Mouse (Mus musculus) intestine, embryonic 15.5 days (tissue): ENCODE data around the gene Emid1. TPM values are rescaled to one million over a fixed set of nuclear protein-coding genes. Genes with fewer than 3 reads are reported as not detected.

Experiments used
- ATAC-seq: fragments of 200-750 bp; cut with Nextera tagmentation; 2 replicates; pipeline ENCODE4 v1.8.0; 2017; ENCODE audit warnings: moderate TSS enrichment, moderate library complexity
- H3K27ac ChIP-seq: fragments of 300-500 bp; sonication (generic); 2 replicates; pipeline ENCODE4 v1.5.1; 2015; ENCODE audit warnings: mild to moderate bottlenecking, inconsistent platforms
- H3K27me3 ChIP-seq: fragments of 300-500 bp; sonication (generic); replicated peaks from 2 replicates; pipeline ENCODE4 v1.6.1; 2015; ENCODE audit warnings: inconsistent platforms
- H3K36me3 ChIP-seq: fragments of 300-500 bp; sonication (generic); 2 replicates; pipeline ENCODE4 v1.6.1; 2015; ENCODE audit warnings: inconsistent platforms
- H3K4me1 ChIP-seq: fragments of 300-500 bp; sonication (generic); replicated peaks from 2 replicates; pipeline ENCODE4 v1.6.1; 2015; ENCODE audit warnings: inconsistent platforms
- H3K4me2 ChIP-seq: fragments of 300-500 bp; sonication (generic); replicated peaks from 2 replicates; pipeline ENCODE4 v1.6.1; 2015; ENCODE audit warnings: mild to moderate bottlenecking, inconsistent platforms
- H3K4me3 ChIP-seq: fragments of 300-500 bp; sonication (generic); replicated peaks from 2 replicates; pipeline ENCODE4 v1.5.1; 2015; ENCODE audit warnings: inconsistent platforms
- H3K9ac ChIP-seq: fragments of 300-500 bp; sonication (generic); 2 replicates; pipeline ENCODE4 v1.6.1; 2015; ENCODE audit warnings: inconsistent platforms
- H3K9me3 ChIP-seq: fragments of 300-500 bp; sonication (generic); 2 replicates; pipeline ENCODE4 v1.6.1; 2016; ENCODE audit warnings: inconsistent platforms
- WGBS: fragments of 180-500 bp; shearing (Covaris S2); methylation state at CpG from one replicate; pipeline ENCODE4 v1.1.7; 2015; 5-methylcytosine and 5-hydroxymethylcytosine counted together
- polyA plus RNA-seq: library from polyadenylated mRNA; unstranded; fragments of >200 nt; fragmentation: Nextera tagmentation; extraction: Ambion mirVana; gene quantifications from 2 replicates; pipeline ENCODE4 v1.2.1, GENCODE M21; 2015

The Emid1 gene
- polyA plus RNA-seq, 1 experiment from 2014 or later, result 94.4 TPM

DNA sequence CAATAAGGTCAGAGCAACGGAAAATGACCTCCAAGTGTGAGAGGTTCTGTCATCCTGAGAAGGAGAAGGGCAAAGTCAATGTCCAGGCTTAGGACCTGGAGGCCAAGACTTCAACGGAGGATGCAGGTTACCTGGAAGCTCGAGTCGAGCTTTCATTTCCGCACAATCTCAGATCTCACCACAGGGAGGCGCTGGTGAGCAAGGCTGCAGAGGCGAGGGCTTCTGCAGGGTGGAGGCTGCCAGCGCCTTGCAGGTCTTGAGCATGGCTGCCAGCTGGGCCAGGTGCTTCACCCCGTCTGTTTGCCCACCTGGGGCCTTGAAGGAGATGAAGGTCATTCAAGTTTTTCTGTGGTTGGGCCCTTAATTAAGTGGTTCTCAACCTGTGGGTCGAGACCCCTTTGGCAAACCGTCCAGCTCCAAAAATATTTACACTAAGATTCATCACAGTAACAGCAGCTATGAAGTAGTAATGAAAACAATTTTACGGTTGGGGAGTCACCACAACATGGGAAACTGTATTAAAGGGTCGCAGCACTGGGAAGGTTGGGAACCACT is 29.9 kb upstream of the Emid1 start:
- Histone ChIP-seq H3K4me2 (no peak overlapping the region), H3K27me3 (no peaks in the 10 kb centered on the region), H3K4me1 (peaks cover 13% of the 10 kb centered on the region), H3K36me3 (no peaks in the 10 kb centered on the region), H3K27ac (no peak overlapping the region), H3K9ac (no peak overlapping the region), H3K4me3 (no peak overlapping the region), H3K9me3 (no peaks in the 10 kb centered on the region)
- peak; percentile 62 for ATAC-seq
- 16% methylated on average over 13 of the region's 13 CpGs for WGBS

DNA sequence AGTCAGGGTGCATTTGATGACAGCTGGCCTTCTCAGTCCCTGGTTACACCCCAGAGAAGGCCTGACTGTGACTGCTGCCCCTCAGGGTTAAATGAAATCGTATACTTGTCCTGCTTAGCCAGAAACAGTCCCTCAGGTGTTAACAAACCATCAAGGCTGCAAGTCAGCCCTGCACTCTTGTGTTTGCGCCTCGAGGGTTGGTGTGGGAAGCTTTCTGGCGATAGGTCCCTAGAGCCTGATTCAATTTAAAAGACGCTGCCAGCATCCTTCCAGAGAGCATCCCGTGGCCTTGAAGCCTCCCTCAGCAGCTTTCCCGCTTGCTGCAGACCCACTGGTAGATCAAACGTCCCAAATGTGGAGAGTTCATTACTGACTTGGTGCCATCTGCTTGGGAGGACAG is 27.3 kb upstream of the Emid1 start:
- Histone ChIP-seq H3K9me3 (no peaks in the 10 kb centered on the region), H3K36me3 (no peaks in the 10 kb centered on the region), H3K27me3 (no peaks in the 10 kb centered on the region), H3K4me2 (no peak overlapping the region), H3K27ac (no peak overlapping the region), H3K9ac (no peak overlapping the region), H3K4me1 (peaks cover 8% of the 10 kb centered on the region), H3K4me3 (no peak overlapping the region)
- ATAC-seq, result no peak
- WGBS, result 46% methylated on average over 8 of the region's 8 CpGs

DNA sequence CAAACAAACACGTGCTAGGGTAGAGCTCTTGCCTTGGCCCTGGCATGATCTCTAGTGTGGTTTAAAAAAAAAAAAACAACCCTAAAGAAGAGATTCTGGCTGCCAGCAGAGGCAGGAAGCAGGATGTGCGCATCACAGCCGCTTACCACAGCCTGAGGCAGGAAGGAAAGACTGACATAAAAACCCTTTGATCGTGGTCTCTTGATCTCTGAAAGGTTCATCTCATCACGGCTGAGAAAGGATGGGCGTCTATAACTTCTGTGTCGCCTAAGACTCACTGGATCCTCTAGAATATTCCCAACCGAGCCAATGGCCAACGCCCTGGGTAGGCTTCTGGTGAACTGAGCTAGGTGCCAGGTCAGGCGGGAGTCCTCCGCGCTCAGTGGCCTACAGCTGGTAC is 25.1 kb upstream of the Emid1 start:
- no peak overlapping the region for H3K4me3 ChIP-seq
- no peaks in the 10 kb centered on the region for H3K36me3 ChIP-seq
- peaks cover 5% of the 10 kb centered on the region; the same call in 1 of the 2 replicates for H3K4me1 ChIP-seq
- no peak for ATAC-seq
- no peak overlapping the region for H3K27ac ChIP-seq
- WGBS, result 74% methylated on average over 12 of the region's 12 CpGs
- H3K9me3 ChIP-seq, result no peaks in the 10 kb centered on the region
- H3K27me3 ChIP-seq, result no peaks in the 10 kb centered on the region
- H3K4me2 ChIP-seq, result no peak overlapping the region
- H3K9ac ChIP-seq, result no peak overlapping the region

DNA sequence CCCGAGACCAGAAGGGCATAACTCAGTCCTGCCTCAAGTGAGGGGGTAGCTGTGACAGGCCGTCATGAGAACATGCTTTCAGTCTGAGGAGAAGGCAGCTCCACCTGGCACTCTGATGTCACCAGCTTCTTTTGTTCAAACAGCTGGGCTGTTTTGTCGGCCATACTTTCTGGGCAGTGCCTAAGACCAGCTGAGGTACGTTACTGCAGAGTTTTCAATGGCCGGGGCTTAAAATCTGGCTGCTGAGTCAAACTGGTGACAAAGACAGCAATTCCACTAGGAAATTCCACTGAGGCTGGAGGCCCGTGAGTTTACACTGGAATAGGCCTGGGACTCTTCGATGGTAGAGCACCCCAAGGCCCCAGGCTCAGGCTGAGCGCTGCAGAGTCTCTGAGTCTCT is 24.6 kb upstream of the Emid1 start:
- H3K9me3 ChIP-seq, result no peaks in the 10 kb centered on the region
- no peak overlapping the region for H3K9ac ChIP-seq
- 68% methylated on average over 8 of the region's 8 CpGs for WGBS
- H3K4me1 ChIP-seq, result peaks cover 1% of the 10 kb centered on the region; the same call in 1 of the 2 replicates
- no peaks in the 10 kb centered on the region for H3K27me3 ChIP-seq
- H3K27ac ChIP-seq, result no peak overlapping the region
- H3K4me3 ChIP-seq, result no peak overlapping the region
- no peaks in the 10 kb centered on the region for H3K36me3 ChIP-seq
- H3K4me2 ChIP-seq, result no peak overlapping the region
- no peak for ATAC-seq

DNA sequence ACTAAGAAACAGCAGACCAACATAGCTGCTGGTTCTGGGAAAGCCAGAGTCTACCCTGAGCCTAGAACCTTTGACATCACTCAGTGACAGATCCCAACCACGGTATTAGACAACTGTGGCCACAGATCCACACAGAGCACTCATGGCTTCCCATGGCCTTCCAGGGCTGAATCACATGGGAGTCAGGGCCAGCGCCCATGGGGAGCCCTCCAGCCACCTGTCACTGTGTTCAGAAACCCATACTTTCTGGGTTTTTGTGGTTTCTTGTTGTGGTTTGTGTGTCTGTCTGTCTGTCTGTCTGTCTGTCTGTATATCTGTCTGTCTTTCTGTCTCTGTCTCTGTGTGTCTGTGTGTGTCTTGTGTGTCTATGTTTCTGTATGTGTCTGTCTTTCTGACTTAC is 23.8 kb upstream of the Emid1 start:
- Histone ChIP-seq H3K9me3 (no peaks in the 10 kb centered on the region), H3K27me3 (no peaks in the 10 kb centered on the region), H3K4me3 (no peak overlapping the region), H3K9ac (no peak overlapping the region), H3K4me2 (no peak overlapping the region), H3K36me3 (no peaks in the 10 kb centered on the region), H3K4me1 (peaks cover 3% of the 10 kb centered on the region; the same call in 1 of the 2 replicates), H3K27ac (no peak overlapping the region)
- ATAC-seq, result no peak
- WGBS, result 85% methylated on average over 2 of the region's 2 CpGs

DNA sequence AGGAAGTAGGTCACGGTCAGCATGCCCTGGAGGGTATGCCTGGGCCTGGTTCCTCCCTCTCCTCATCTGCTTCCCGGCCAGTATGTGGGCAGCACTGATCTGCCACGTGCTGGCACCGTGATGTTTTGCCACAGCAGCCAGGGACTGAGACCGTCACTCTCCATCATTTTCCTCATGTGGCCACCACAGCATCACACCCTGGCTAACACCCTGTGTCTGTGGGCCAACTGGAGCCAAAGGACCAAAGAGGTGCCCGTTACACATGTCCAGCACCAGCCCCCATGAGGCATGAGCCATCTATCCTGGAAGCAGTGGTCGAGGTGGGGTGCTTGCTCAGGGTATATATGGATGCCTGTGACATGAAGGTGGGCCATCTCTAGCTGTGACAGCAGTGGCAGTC is 23.1 kb upstream of the Emid1 start:
- Histone ChIP-seq H3K27me3 (no peaks in the 10 kb centered on the region), H3K4me3 (no peak overlapping the region), H3K9me3 (no peaks in the 10 kb centered on the region), H3K36me3 (no peaks in the 10 kb centered on the region), H3K27ac (no peak overlapping the region), H3K4me1 (peaks cover 5% of the 10 kb centered on the region; the same call in 1 of the 2 replicates), H3K4me2 (no peak overlapping the region), H3K9ac (no peak overlapping the region)
- WGBS, result 88% methylated on average over 7 of the region's 7 CpGs
- no peak for ATAC-seq

DNA sequence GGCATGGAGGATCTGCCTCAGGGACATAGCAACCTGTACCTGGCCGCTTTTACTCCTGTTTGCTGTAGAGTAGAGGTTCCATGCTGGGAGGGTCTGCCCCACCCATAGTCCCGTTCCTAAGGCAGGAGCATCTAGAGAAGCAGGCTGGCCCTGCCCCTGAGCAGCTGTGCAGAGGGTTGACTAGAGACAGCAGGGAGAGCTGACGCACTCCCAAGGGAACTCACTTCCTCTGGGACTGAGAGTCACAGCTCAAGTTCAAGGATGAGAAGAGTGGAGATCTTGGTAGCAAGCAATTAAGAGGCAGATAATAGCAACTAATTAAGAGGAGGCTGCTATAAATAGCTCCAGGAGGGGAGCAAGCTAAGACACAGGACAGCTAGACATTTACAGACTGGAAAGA is 20.8 kb upstream of the Emid1 start:
- no peaks in the 10 kb centered on the region for H3K36me3 ChIP-seq
- no peak overlapping the region for H3K4me3 ChIP-seq
- no peak overlapping the region for H3K9ac ChIP-seq
- 38% methylated on average over 3 of the region's 3 CpGs for WGBS
- ATAC-seq, result peak; percentile 51; the same call in 1 of the 2 replicates
- no peaks in the 10 kb centered on the region for H3K27me3 ChIP-seq
- H3K27ac ChIP-seq, result no peak overlapping the region
- H3K4me2 ChIP-seq, result no peak overlapping the region
- no peaks in the 10 kb centered on the region for H3K9me3 ChIP-seq
- H3K4me1 ChIP-seq, result peaks cover 5% of the 10 kb centered on the region; the same call in 1 of the 2 replicates

DNA sequence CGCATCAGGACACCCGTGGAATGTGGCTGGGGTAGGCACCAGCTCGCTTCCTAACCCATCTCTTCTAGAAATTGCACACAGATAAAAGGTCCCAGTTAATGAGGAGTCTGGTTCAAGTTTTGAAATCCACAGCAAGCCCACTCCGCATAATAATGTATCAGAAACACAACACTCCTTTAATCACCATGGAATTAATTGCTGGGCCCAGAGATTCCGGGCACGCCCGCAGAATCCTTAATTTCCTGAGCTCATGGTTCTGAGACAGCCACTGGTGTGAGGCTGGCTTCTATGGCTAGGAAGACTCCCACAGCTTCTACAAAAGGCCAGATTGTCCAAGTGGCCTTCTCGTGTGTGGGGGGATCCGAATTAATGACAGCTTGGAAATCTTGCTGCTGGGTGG is 15.3 kb upstream of the Emid1 start:
- Histone ChIP-seq H3K4me2 (no peak overlapping the region), H3K4me1 (peaks cover 17% of the 10 kb centered on the region), H3K27ac (no peak overlapping the region), H3K4me3 (no peak overlapping the region), H3K36me3 (no peaks in the 10 kb centered on the region), H3K9ac (no peak overlapping the region), H3K9me3 (no peaks in the 10 kb centered on the region), H3K27me3 (no peaks in the 10 kb centered on the region)
- no peak for ATAC-seq
- 85% methylated on average over 9 of the region's 9 CpGs for WGBS

DNA sequence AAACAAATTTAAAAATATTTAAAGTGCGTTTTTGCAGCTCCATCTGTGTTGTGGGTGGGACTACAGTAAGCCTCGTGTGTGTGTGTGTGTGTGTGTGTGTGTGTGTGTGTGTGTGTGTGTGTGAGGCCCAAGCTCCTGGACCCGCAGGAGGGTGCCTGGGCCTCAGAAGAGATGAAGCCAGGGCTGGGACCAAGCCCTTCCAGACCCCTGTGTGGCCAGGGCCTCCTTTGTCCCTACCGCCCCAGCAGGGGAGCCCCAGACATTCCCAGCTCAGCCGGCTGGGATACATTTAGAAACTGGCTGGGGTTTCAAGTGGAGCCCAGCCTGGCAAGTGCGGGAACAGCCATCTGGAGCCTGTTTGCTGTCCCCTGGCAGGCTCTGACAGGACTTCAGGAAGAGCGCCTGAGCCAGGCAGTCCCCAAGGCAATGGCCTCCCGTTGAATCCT is 13.4 kb upstream of the Emid1 start:
- no peak overlapping the region for H3K9ac ChIP-seq
- H3K27me3 ChIP-seq, result no peaks in the 10 kb centered on the region
- H3K4me2 ChIP-seq, result no peak overlapping the region
- no peaks in the 10 kb centered on the region for H3K9me3 ChIP-seq
- peaks cover 14% of the 10 kb centered on the region for H3K4me1 ChIP-seq
- H3K4me3 ChIP-seq, result no peak overlapping the region
- H3K27ac ChIP-seq, result peak overlapping the region; percentile 66
- H3K36me3 ChIP-seq, result no peaks in the 10 kb centered on the region
- WGBS, result 25% methylated on average over 8 of the region's 8 CpGs
- ATAC-seq, result peak; percentile 75

DNA sequence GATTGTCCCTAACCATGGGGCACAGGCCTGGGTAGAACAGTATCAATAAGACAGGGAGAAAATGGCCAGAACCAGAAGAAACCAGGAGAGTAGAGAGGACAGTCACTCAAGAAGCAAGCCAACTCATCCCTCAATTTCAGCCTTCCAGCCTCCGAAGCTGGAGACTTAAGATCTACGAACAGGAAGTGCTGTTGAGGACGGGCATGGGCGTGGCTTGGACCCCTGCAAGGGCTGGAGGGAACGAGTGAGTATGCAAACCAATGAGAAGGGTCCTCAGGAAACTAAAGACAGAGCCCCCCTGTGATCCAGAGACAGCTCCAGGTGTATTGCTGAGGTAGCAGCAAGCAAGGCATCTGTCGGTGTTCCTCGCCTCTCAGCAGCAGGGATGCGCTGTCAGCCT is 12.3 kb upstream of the Emid1 start:
- Histone ChIP-seq H3K9ac (no peak overlapping the region), H3K36me3 (no peaks in the 10 kb centered on the region), H3K27ac (no peak overlapping the region), H3K4me2 (no peak overlapping the region), H3K4me3 (no peak overlapping the region), H3K9me3 (no peaks in the 10 kb centered on the region), H3K4me1 (peaks cover 12% of the 10 kb centered on the region), H3K27me3 (no peaks in the 10 kb centered on the region)
- WGBS, result 40% methylated on average over 8 of the region's 8 CpGs
- ATAC-seq, result no peak

DNA sequence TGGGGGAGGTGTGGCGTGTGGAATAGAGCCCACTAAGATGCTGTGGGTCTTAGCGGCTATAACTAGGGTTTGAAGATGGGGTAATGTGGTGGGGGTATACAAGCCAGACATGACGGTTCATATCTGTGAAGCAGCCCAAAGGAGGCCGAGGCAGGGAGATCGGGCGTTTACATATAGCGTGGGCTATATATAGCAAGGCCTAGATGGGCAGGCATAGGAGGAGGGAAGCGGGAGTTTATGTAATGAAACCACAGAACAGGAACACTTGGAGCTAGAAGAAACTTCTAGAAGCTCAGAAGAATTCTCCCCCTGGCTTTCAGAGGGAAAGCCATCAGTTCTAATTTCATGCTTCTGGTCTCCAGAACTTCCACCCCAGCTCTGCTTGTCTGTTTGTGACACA is 11.4 kb upstream of the Emid1 start:
- H3K4me2 ChIP-seq, result no peak overlapping the region
- no peaks in the 10 kb centered on the region for H3K27me3 ChIP-seq
- H3K36me3 ChIP-seq, result no peaks in the 10 kb centered on the region
- H3K9ac ChIP-seq, result no peak overlapping the region
- no peak overlapping the region for H3K4me3 ChIP-seq
- no peak for ATAC-seq
- WGBS, result 77% methylated on average over 8 of the region's 8 CpGs
- H3K27ac ChIP-seq, result no peak overlapping the region
- H3K4me1 ChIP-seq, result peaks cover 12% of the 10 kb centered on the region
- H3K9me3 ChIP-seq, result no peaks in the 10 kb centered on the region

DNA sequence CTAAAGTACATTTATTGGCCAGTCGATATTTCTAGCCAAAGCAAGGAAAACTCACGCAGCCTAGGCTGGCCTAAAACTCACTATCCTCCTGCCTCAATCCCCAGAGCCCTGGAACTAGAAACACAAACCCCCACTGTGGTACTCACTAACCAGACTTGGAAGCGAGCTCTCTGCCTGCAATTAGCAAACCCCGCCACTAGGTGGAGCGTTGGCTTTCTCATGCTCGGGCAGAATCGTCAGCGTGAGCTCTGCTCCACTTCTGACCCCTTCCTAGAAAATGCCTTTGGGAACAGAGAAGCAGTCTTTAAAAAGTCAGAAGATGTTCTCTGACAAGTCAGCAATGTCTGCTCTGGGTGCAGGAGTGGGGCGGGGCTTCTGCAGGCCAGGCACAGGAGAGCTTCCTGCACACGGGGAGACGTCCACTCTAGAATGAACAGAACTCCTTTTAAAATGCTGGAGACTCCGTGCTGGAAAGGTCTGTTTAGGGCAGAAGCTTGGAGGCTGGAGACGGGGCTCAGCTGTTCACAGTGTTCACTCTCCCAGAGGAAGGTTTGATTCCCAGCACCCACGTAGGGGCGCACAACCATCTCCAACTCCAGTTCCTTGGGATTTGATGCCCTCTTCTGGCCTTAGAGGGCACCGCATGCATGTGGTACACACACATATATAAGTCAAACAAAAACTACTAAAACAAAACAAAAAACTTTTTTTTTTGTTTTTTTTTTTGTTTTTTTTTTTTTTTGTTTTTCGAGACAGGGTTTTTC is 8.8 kb upstream of the Emid1 start:
- no peak overlapping the region for H3K27ac ChIP-seq
- H3K36me3 ChIP-seq, result no peaks in the 10 kb centered on the region
- H3K9me3 ChIP-seq, result no peaks in the 10 kb centered on the region
- peaks cover 12% of the 10 kb centered on the region for H3K4me1 ChIP-seq
- no peak overlapping the region for H3K4me2 ChIP-seq
- 76% methylated on average over 17 of the region's 17 CpGs for WGBS
- H3K9ac ChIP-seq, result no peak overlapping the region
- no peak for ATAC-seq
- no peak overlapping the region for H3K4me3 ChIP-seq
- H3K27me3 ChIP-seq, result no peaks in the 10 kb centered on the region

DNA sequence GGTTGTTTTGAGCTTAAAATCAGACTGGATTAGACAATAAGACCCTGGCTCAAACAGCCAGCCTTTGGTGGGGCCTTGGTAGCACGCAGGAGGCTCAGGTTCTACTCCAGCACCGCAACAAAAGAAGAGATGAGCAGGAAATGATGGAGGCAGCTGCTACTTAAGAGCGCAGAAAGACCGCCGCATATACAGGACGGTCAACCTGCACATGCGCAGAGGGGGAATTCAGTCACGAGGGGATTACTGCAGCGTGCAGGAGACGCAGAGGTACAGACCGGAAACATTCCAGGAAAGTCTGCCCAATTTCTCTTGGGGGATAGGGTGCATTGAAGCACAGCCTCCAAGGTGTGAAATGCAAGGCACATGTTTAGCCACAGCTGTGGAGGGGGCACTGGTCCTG is 6.0 kb upstream of the Emid1 start:
- H3K27ac ChIP-seq, result no peak overlapping the region
- ATAC-seq, result no peak
- H3K27me3 ChIP-seq, result no peaks in the 10 kb centered on the region
- no peak overlapping the region for H3K4me2 ChIP-seq
- H3K9me3 ChIP-seq, result no peaks in the 10 kb centered on the region
- no peak overlapping the region for H3K4me3 ChIP-seq
- H3K36me3 ChIP-seq, result no peaks in the 10 kb centered on the region
- no peak overlapping the region for H3K9ac ChIP-seq
- H3K4me1 ChIP-seq, result peaks cover 16% of the 10 kb centered on the region
- 92% methylated on average over 11 of the region's 11 CpGs for WGBS
